Mouse (Mus musculus): ENCODE measurements at regions not wholly inside any gene's neighbourhood (a gene's known extent, or its start where the extent isn't known, plus 50 kb on each side); places are given as distances from the start of the nearest gene placed in this dataset.

GRCm38 (mm10) chr1:73244016-73244415, 228.3 kb upstream of the Tnp1 start:
- no peak for DNase-seq (ENCODE audit: extremely low read depth, low read depth, low spot score)

DNA sequence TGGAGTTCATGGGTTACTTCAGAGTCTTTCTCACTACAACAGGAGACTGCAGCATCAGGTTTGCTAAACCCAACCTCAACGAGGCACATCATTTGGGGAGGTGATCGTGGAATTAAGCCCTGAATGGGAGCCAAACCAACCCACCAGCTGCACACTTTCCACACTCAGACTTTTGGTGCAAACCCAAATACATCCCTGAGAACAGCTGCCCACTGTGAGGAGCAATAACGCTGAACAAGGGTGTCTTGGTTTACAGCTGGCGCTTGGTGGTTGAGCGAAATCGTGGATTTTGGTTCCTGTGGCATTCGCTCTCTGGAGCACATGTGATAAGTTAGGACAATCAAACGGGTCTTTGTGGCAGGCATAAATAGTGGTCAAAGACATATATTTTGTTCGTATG, 226.6 kb upstream of the Tnp1 start:
- DNase-seq (ENCODE audit: extremely low read depth, low read depth, low spot score), result no peak

- DNase-seq (ENCODE audit: extremely low read depth, low read depth, low spot score), result no peak
Observed at GRCm38 (mm10) chr1:73236867-73237266, 221.2 kb upstream of the Tnp1 start.

DNA sequence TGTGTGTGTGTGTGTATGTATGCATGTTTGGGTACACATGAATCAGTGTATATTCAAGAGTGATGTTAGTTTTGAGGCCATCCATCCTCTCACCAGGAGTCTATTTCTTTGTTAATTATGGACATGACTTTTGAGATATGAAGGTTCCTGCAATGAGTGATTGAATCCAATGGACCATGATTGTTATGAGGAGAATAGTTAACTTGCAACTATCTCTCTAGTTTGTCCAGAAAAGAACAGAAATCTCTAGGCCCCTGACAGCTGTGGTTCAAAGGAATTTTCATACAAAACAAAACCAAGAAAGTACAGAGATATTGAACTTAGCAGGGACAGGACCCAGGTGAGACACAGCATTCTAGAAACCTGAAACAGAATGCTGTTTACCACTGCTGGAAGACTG, 217.9 kb upstream of the Tnp1 start:
- DNase-seq (ENCODE audit: extremely low read depth, low read depth, low spot score), result no peak

DNA sequence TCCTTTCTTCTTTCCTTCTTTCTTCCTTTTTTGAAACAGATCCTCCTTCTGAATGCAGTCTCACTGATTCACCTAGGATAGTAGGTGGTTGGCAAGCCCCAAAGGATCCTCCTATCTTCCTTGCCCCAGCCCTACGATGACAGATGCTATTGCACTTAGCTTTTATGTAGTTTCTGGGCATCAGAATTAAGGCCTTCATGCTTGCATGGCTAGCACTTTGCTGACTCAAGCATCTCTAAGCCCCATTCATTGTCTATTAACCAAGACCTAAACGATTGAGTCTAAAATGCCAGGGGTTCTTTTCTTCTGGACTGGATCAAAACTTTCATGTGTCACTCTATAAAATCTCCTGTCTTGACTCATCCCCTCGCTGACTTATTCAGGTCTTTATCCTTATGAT, 217.3 kb upstream of the Tnp1 start:
- no peak for DNase-seq (ENCODE audit: extremely low read depth, low read depth, low spot score)

DNA sequence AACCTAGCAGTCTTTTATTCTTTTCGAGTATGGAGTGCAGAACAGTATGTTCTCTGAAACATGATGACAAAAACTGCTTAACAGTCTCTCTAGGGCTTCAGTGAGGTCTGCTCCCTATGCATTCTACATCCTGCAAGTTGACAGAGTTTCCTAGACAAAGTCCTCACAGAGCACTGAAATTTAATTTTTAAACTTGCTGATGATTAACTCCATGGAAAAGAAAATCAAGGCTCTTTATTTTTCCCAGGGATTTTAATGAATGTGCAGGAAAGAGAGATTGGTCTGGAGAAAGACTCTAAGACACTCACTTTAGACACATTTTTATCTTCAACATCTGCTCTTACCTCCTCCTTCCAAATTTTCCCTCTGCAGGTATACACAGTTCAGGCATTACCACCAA, 214.9 kb upstream of the Tnp1 start:
- DNase-seq (ENCODE audit: extremely low read depth, low read depth, low spot score), result no peak

DNA sequence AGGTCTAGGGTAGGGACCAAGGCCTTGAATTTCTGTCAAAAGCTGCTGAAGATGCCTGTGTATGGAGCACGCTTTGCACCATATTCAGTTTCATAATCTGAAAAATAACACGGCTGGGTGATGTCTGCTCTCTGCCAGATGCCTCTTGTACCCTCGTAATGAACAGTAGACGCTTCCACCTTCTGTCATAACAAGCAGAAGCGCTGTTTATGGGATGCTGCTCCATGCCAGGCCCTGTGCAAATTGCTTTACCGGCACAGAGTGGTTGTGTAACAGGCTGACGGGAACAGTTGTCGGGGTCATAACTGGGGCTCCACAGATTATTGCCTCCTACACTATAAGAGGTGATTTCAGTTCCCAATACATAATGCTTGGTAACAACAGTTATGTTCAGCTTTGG, 211.5 kb upstream of the Tnp1 start:
- no peak for DNase-seq (ENCODE audit: extremely low read depth, low read depth, low spot score)

DNA sequence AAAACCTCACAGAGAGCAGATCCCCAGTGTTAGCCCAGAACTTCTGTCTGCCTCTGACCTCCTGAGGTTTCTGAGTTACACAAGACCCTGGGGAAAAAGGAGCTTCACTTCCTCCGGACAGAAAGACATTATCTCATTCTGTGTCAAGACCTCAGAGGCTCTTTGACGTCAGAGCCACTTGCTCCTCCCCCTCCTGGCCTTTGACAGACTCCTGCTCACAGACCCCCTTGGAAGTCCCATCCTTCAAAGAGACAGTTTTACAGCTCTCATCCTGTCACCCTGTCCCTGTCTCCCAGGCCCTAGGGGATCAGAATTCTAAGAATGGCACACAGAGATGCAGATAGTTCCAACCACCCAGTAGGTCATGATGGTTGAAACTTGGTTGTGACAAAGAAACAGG, 206.2 kb upstream of the Tnp1 start:
- DNase-seq (ENCODE audit: extremely low read depth, low read depth, low spot score), result no peak

- no peak for DNase-seq (ENCODE audit: extremely low read depth, low read depth, low spot score)
Observed at GRCm38 (mm10) chr1:73214305-73214946, 198.7 kb upstream of the Tnp1 start.

- no peak for DNase-seq (ENCODE audit: extremely low read depth, low read depth, low spot score)
Observed at GRCm38 (mm10) chr1:73207421-73207820, 191.7 kb upstream of the Tnp1 start.

DNA sequence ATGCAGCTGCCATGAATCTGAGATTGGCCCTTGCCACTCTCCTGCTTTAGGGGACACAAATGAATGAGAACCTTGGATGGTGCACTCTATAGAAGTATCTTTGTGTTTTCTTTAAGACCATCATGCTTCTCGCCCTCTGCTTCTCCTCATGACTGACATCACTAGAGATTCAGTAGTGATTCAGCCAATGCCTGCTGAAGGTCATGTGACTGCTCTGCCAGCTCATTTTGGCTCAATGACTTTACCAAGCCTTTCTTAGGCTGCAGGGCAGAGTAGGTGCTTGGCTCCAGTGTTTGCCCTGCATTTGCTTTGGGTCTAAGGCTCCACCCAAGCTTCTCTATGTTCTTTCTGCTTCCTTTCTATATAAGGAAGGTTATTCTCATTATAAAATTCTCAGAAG, 190.1 kb upstream of the Tnp1 start:
- DNase-seq (ENCODE audit: extremely low read depth, low read depth, low spot score), result no peak

- DNase-seq (ENCODE audit: extremely low read depth, low read depth, low spot score), result no peak
Observed at GRCm38 (mm10) chr1:73200112-73200511, 184.4 kb upstream of the Tnp1 start.

DNA sequence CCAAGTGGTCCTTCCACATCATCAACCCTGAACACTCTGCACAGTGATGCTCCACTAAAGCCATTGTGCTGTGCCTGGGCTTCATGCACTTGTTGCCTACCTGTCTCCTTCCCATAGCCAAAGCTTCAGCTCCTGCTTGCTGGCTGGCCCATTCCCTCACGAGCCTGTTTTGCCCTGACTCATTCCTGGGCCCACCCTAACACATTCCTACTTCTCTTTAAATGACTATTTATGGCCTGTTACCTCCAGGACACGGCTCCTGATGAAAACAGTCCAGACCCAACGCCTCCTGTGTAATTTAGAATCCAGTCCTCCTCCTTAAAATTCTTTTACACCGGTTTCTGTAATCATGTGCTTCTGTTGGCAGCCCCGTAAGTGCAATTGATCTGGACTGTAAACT, 175.1 kb upstream of the Tnp1 start:
- no peak for DNase-seq (ENCODE audit: extremely low read depth, low read depth, low spot score)

DNA sequence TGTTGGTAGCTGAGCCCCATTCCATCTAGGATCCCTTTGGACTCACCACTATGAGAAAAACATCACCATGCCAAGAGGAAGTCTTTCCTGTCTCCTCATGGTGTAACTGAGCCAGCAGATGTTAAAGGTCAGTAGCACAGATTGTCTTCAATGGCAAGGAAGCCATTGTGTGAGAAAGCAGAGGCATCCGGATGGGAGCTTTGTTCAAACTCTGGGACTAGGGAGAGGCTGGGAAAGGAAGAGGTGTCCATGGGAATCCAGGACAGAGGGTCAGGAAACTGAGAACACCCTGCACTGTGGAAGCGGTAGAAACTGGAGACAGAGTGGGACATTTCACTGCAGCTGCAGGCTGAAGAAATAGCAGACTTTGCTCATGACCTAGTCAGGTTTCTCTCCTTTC, 173.1 kb upstream of the Tnp1 start:
- no peak for DNase-seq (ENCODE audit: extremely low read depth, low read depth, low spot score)

GRCm38 (mm10) chr1:73184477-73184876, 168.8 kb upstream of the Tnp1 start:
- DNase-seq (ENCODE audit: extremely low read depth, low read depth, low spot score), result no peak

- DNase-seq (ENCODE audit: extremely low read depth, low read depth, low spot score), result no peak
Observed at GRCm38 (mm10) chr1:73178810-73179209, 163.1 kb upstream of the Tnp1 start.

GRCm38 (mm10) chr1:73177076-73177475, 161.4 kb upstream of the Tnp1 start:
- DNase-seq (ENCODE audit: extremely low read depth, low read depth, low spot score), result no peak

DNA sequence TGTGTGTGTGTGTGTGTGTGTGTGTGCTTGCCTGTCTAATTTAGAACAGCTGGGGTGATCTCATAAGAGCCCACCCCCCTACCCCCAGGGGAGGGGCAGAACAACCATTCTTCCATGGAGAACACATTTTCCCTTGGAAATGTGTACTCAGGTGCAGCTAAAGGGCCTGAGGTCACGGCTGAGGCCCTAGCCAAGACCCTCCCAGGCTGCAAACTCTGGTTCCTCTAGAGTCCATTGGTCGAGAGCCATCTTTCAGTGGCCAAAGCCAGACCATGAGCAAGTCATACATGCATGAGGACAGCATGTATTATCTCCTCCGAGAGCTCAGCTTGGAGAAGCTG, 154.9 kb upstream of the Tnp1 start:
- no peak for DNase-seq (ENCODE audit: extremely low read depth, low read depth, low spot score)

DNA sequence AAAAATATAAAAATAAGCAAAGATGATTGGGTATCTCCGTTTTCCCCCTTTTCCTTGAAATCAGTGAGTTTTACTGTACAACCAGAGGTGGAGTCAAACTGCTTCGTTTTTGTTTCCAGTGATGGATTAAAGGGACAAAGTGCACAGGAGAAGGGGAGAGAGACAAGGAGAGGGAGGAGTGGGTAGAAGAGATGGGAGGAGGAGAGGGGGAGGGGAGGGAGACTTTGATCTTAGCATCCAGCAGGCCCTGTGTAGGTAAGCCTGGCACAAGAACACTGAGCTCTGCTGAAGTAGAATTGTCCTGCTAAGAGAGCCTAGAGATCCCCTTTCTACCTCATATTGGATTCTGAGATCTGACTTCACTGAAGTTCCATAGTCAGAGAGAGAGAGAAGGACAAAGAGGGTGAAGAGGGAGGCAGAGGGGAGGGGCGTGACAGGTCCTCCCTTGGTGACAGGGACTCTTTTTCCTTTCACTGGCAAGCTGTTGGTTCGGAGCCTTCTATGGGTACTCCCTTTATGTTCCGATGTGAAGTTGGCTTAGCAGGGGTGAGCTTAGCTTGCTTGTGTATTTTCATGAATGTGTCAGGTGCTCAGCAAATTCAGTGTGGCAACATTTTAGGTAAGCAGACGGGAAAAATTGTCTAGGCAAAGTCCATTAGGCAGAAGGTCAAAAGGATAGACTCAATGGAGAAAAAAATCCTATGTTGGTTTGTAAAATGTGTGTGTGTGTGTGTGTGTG, 154.4 kb upstream of the Tnp1 start:
- no peak for DNase-seq (ENCODE audit: extremely low read depth, low read depth, low spot score)

DNA sequence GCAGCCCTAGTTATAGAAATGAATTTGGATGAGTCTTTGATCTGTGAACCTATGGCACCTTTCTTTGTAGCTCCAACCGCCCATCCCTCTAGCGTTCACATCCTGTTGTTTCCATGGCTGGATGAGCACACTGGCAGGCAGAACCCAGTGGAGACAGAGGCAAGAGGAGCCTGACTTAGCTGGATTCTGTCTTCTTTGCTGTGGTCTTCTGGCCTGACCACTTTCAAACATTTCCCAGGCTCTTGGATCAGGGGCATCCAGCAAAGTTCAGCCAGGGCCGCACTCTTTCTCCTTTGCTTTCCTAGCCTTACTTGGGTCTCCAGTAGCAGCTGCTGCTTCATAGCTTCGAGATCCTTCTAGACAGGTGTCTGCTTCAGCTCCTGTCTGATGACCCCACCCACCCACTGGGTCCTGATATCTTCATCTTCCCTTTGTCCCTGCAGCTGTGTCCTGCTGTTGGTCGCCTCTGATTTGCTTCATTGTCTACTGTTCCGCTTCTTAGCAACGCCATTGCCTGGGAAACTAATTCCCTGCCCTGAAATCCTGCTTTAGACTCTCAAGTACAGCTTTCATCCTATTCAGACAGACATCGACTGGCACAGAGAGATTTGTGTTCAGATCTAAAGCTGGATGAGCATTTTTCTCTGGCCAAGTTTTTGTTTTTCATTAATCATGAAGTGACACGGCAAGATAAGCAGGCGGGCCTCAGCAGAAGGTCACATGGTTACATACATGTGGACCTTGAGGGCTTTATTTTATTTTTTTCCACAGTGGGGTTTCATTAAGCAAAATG, 153.6 kb upstream of the Tnp1 start:
- no peak for DNase-seq (ENCODE audit: extremely low read depth, low read depth, low spot score)

DNA sequence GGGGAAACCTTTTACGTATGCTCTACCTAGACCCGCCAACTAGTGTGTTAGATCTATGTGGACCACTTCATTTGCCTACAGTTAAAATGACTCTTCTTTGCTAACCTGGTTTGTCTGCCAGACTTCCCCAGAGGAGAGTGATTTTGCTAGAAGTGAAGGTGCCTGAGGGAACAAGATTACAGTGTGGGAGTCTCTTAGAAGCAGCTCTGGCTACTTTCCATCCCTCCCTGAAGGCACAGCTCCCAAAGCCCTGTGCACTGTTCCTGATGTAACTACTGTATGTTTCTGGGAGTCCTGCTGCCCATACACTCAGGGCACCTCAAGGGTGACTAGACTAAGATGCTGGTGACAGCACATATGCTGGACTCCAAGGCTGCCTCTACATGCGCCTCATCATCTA, 144.5 kb upstream of the Tnp1 start:
- DNase-seq (ENCODE audit: extremely low read depth, low read depth, low spot score), result no peak

DNA sequence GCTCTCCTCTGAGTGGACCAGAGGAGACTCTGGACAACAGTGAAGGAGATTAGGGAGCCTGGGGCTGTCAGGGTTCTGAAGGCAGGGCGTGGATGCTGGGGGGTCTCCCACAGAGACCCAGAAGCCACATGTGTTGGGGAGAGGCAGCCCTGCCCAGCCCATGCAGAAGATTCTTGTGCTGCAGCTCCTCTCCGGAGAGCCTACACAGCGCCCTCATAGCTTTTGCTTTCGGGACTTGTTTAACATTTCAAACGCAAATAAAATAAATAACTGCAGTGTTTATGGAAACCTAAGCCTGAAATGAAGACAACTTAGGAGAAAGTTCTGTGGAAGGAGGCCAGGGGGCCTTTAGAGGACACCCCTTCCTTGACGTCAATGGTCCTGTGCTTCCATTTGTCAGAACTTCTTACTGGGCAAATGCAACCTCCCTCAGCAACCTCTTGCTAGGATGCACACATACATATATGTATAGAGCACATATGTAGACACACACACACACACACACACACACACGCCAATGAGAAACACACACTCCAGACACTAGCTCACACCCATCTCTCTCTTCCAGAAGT, 143.8 kb upstream of the Tnp1 start:
- DNase-seq (ENCODE audit: extremely low read depth, low read depth, low spot score), result no peak

Data from fat pad, adult 2 months (tissue).